In the genomic region with DNA sequence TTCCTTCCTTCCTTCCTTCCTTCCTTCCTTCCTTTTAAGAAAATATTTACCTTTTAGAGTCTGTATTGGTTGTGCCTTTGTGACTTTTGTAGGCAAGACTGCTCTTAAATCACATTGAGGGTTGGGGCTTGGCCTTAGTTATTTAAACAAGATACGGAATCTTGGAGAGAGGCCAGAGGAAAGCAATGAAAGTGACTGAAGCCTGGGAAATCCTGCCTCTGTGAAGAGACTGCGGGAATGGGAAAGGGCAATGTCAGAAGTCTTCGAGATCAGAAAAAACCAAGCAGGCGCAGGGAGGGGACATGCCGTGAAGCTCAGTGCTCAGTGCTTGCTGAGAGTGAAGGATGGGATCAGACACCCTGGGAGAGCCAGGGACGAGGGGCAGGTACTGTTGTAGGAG, we compare ENCODE assay signal across 11 mouse cellular contexts.
DNase-seq lines count a peak whose midpoint lies in the region; ATAC-seq and TF ChIP-seq lines count a peak whose summit lies in the region.
"Had no signal": no experiment of that assay in that cellular context is flagged by ENCODE, and none has a peak within 500 bp of the region (broad histone marks: within the 10 kb centered on the region; RNA-seq: fewer than 3 reads in every experiment).

No protein-coding gene starts in this region.

- WGBS in heart, embryonic 14.5 days: 34% methylated on average over 6 of the region's 6 CpGs
- 46% methylated on average over 6 of the region's 6 CpGs for WGBS in heart, adult 2 months
- WGBS in lung, embryonic 16.5 days: 3% methylated on average over 6 of the region's 6 CpGs
- 62% methylated on average over 6 of the region's 6 CpGs for WGBS in forebrain, embryonic 16.5 days

- no peak overlapping the region; the same call in 1 of the 2 replicates for H3K9ac ChIP-seq in heart, embryonic 14.5 days (ENCODE audit: low read length)
- H3K9ac ChIP-seq in heart, adult 2 months (ENCODE audit: low read depth, low read length): no peak overlapping the region
- 0 out of 2 replicates have a peak overlapping the region, but pooled peaks have one; percentile 32 for H3K9ac ChIP-seq in lung, embryonic 16.5 days (ENCODE audit: low read length)
- no peak overlapping the region for H3K9ac ChIP-seq in forebrain, embryonic 16.5 days (replicated peaks; ENCODE audit: low read depth, low read length)
- H3K9ac ChIP-seq: limb, embryonic 13.5 days; neural tube, embryonic 12.5 days had no signal

- peaks cover 3% of the 10 kb centered on the region; the same call in 1 of the 2 replicates for H3K36me3 ChIP-seq in heart, embryonic 14.5 days (ENCODE audit: control insufficient read depth, insufficient read depth, low read length)
- H3K36me3 ChIP-seq in heart, adult 2 months (ENCODE audit: control insufficient read depth, insufficient read depth, low read length): no peaks in the 10 kb centered on the region
- H3K36me3 ChIP-seq in lung, embryonic 16.5 days (ENCODE audit: control insufficient read depth, insufficient read depth, low read length): peaks cover 2% of the 10 kb centered on the region; the same call in 1 of the 2 replicates
- H3K36me3 ChIP-seq in forebrain, embryonic 16.5 days (ENCODE audit: control insufficient read depth, insufficient read depth): no peaks in the 10 kb centered on the region; the same call in 1 of the 2 replicates

- intact Hi-C loops in heart, adult 2 months (cut with DNase I): loop anchor here (10.0 kb wide), 2 partner anchors 269 to 1311 kb away; no protein-coding TSS in a partner anchor

- DNase-seq in heart, adult 2 months: no peak
- peak; percentile 33 for DNase-seq in adrenal gland, postnatal 14 days
- DNase-seq in kidney, adult 9 months: peak; percentile 56
- no peak for DNase-seq in natural killer cell, adult 2 months (ENCODE audit: low spot score in 2 of 2)
- no peak for DNase-seq in urinary bladder, postnatal 25 days (ENCODE audit: low spot score)
- DNase-seq: thymus, postnatal 4 days had no signal

- no peaks in the 10 kb centered on the region for H3K9me3 ChIP-seq in heart, embryonic 14.5 days (ENCODE audit: control insufficient read depth, low read length)
- H3K9me3 ChIP-seq in lung, embryonic 16.5 days (ENCODE audit: control insufficient read depth, low read length): no peaks in the 10 kb centered on the region
- H3K9me3 ChIP-seq in forebrain, embryonic 16.5 days (ENCODE audit: control insufficient read depth, low read length): no peaks in the 10 kb centered on the region
- H3K9me3 ChIP-seq: limb, embryonic 13.5 days; neural tube, embryonic 12.5 days had no signal

- no peak overlapping the region for H3K4me3 ChIP-seq in heart, embryonic 14.5 days (ENCODE audit: control insufficient read depth in 1 of 2, insufficient read depth in 1 of 2, low read depth in 1 of 2, low read length in 2 of 2)
- no peak overlapping the region for H3K4me3 ChIP-seq in heart, adult 2 months
- no peak overlapping the region for H3K4me3 ChIP-seq in lung, embryonic 16.5 days (ENCODE audit: low read length)
- no peak overlapping the region for H3K4me3 ChIP-seq in forebrain, embryonic 16.5 days (replicated peaks; ENCODE audit: low read length)
- H3K4me3 ChIP-seq: limb, embryonic 13.5 days; neural tube, embryonic 12.5 days had no signal

- H3K27me3 ChIP-seq in heart, embryonic 14.5 days (ENCODE audit: control insufficient read depth, insufficient read depth, low read length): no peaks in the 10 kb centered on the region
- H3K27me3 ChIP-seq in heart, adult 2 months (ENCODE audit: control insufficient read depth, insufficient read depth, low read length): no peaks in the 10 kb centered on the region
- no peaks in the 10 kb centered on the region for H3K27me3 ChIP-seq in lung, embryonic 16.5 days (ENCODE audit: control insufficient read depth, insufficient read depth, low read depth, low read length)
- H3K27me3 ChIP-seq in forebrain, embryonic 16.5 days (replicated peaks; ENCODE audit: control insufficient read depth, insufficient read depth, low read length): no peaks in the 10 kb centered on the region; the same call in 1 of the 2 replicates
- H3K27me3 ChIP-seq: limb, embryonic 13.5 days; neural tube, embryonic 12.5 days had no signal

- peak overlapping the region; percentile 55 to 75 for H3K27ac ChIP-seq in heart, embryonic 14.5 days (replicated peaks in 1 of 2; ENCODE audit: control insufficient read depth in 1 of 2, insufficient read depth in 1 of 2, low read depth in 2 of 2, low read length in 2 of 2)
- H3K27ac ChIP-seq in heart, adult 2 months: no peak overlapping the region
- peak overlapping the region; percentile 90 for H3K27ac ChIP-seq in lung, embryonic 16.5 days (ENCODE audit: low read length)
- no peak overlapping the region for H3K27ac ChIP-seq in forebrain, embryonic 16.5 days (ENCODE audit: low read length)
- H3K27ac ChIP-seq: neural tube, embryonic 12.5 days had no signal

- no peaks in the 10 kb centered on the region for H3K79me2 ChIP-seq in heart, adult 2 months (replicated peaks; ENCODE audit: control insufficient read depth, insufficient read depth, low read length)

- H3K4me2 ChIP-seq in heart, embryonic 14.5 days (ENCODE audit: low read length): no peak overlapping the region
- H3K4me2 ChIP-seq in lung, embryonic 16.5 days (ENCODE audit: low read depth, low read length): peak overlapping the region; percentile 31
- no peak overlapping the region for H3K4me2 ChIP-seq in forebrain, embryonic 16.5 days (ENCODE audit: low read length)
- H3K4me2 ChIP-seq: limb, embryonic 13.5 days; neural tube, embryonic 12.5 days had no signal

- no peak for TF ChIP-seq EP300 in heart, adult 2 months (IDR thresholded peaks at IDR 0.05; ENCODE audit: insufficient read depth, low read depth, low read length)

- TF ChIP-seq CTCF in heart, adult 2 months (IDR thresholded peaks at IDR 0.05): no peak

- TF ChIP-seq POLR2A in heart, adult 2 months (IDR thresholded peaks at IDR 0.05; ENCODE audit: insufficient read depth, low read depth, low read length): no peak

- peak; percentile 15; the same call in 1 of the 2 replicates for ATAC-seq in heart, embryonic 14.5 days (ENCODE audit: insufficient number of reproducible peaks, insufficient read depth, low FRiP score, low read depth)
- peak; percentile 81 for ATAC-seq in lung, embryonic 16.5 days (ENCODE audit: low read depth)
- no peak for ATAC-seq in forebrain, embryonic 16.5 days

- peaks cover 12 to 18% of the 10 kb centered on the region in 2 experiments for H3K4me1 ChIP-seq in heart, embryonic 14.5 days (ENCODE audit: control insufficient read depth in 2 of 2, insufficient read depth in 2 of 2, low read length in 2 of 2)
- no peaks in the 10 kb centered on the region; the same call in 1 of the 2 replicates for H3K4me1 ChIP-seq in heart, adult 2 months (ENCODE audit: control insufficient read depth, insufficient read depth, low read length)
- H3K4me1 ChIP-seq in lung, embryonic 16.5 days (replicated peaks; ENCODE audit: control insufficient read depth, insufficient read depth, low read length): peaks cover 25% of the 10 kb centered on the region
- H3K4me1 ChIP-seq in forebrain, embryonic 16.5 days (replicated peaks; ENCODE audit: control insufficient read depth, insufficient read depth, low read length): peaks cover 5% of the 10 kb centered on the region; the same call in 1 of the 2 replicates

Comparison
In these comparisons a context has a peak if more than half of its experiments do, and no peak if none do; other contexts are left out.
1. H3K27ac ChIP-seq: peak in heart, embryonic 14.5 days (2 of 2) and lung, embryonic 16.5 days (single experiment); none in heart, adult 2 months (single experiment) and forebrain, embryonic 16.5 days (single experiment).
2. DNase-seq: peak in adrenal gland, postnatal 14 days (single experiment) and kidney, adult 9 months (single experiment); none in heart, adult 2 months (0 of 2), natural killer cell, adult 2 months (0 of 2) and urinary bladder, postnatal 25 days (single experiment).